Mouse (Mus musculus) telencephalon, adult 2 months (tissue): ENCODE results near the gene Rmi2.
"Not testable (repeated sequence)": the region's sequence is repeated elsewhere in the genome, so short reads cannot be mapped to it uniquely, and the experiment has no call there.

Experiments
- DNase-seq: peaks from one replicate; pipeline ENCODE4 v3.0.0-alpha.2; 2011; ENCODE audit warnings: low read depth, low spot score

The Rmi2 gene

DNA sequence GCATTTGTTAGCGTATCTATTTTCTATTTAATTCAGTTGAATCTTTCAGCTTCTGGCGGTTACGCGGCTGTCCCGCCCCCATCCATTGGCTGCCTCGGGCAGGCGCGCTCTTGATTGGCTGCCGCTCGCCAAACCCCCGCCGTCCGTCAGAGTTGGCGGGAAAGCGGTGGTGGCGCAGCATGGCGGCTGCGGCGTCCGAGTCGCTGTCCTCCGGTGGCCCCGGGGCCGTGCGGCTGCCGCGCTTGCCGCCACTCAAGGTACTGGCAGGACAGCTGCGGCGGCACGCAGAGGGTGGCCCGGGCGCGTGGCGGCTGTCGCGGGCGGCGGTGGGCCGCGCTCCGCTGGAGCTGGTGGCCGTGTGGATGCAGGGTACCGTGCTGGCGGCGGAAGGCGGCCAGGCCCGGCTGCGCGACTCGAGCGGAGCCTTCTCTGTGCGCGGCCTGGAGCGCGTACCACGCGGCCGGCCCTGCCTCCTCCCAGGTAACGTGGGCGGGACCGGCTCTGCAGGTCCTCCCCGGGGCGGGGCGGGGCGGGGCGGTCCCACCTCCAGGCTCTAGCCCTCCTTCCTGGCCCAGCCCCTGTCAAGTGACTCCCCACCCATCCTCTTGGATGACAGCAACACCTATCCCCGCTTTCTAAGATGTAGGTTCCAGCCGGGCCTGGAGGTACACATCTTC, at the start of gene Rmi2:
TSS of gene Rmi2 (plus strand) at position 149 of the 677 bp plus-strand sequence.
- peak; percentile 45 for DNase-seq

DNA sequence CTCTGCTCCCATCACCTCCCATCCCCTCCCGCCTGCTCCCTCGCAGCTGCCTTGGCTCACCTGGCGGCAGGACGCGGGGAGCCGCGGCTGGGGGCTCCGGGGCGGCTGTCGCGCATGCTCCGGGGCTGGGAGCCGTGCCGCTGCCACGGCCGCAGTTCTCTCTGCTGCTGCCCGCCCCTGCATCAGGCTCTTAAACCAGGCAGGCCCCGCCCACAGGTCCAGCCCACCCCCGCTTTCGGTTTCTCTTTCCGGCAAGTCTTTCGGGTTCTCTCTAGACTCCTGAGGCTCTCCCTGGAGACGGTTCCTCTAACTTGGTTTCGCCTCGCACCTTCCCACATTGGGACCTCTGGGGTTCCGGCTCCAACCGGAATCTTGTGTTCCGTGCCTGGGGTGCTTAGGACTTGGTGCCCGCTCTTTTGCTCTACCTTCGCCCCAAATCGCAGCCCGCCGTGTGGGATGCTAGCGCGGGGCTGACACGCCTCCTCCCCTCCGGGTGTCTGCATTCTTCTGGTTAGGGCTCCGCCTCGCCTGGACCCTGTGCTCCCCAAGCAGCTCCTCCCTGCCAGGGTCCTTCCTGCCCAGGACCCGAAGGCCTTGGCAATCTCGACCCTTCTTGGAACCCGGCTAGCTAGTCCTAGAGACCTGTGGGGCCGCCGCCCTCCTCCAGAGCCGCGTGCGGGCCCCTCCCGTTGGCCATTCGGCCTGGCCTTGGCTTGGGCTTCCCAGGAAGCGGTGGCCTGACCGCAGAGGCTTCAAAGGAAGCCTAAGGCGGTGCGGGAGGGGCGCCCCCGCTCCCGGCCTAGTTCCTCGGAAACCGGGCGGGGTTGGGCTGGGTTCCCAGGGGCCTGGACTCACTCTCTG, 49.3 kb upstream of the Rmi2 start, which contains the start of gene Socs1:
TSS of gene Socs1 (minus strand) at position 166 of the 861 bp plus-strand sequence.
- DNase-seq: peak; percentile 81

DNA sequence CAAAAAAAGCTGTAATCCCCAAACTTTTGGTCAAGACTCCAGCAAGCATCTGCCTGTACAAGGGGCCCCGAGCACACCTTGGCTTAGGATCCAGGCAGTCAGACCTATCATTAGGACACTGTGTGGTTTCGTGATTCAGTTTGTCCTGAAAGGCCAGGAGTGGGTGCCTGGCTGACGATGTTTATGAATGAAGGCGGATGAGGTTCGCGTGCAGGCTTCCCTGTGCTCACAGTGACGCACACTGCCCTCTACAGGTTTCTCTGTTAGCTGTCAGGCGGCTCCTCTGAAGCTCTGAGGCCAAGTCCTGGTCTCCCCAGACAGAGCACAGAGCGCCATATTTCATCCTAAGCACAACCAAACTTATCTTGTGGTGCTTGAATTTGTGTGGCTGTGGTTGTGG, 48.6 kb upstream of the Rmi2 start:
- DNase-seq: peak; percentile 72

DNA sequence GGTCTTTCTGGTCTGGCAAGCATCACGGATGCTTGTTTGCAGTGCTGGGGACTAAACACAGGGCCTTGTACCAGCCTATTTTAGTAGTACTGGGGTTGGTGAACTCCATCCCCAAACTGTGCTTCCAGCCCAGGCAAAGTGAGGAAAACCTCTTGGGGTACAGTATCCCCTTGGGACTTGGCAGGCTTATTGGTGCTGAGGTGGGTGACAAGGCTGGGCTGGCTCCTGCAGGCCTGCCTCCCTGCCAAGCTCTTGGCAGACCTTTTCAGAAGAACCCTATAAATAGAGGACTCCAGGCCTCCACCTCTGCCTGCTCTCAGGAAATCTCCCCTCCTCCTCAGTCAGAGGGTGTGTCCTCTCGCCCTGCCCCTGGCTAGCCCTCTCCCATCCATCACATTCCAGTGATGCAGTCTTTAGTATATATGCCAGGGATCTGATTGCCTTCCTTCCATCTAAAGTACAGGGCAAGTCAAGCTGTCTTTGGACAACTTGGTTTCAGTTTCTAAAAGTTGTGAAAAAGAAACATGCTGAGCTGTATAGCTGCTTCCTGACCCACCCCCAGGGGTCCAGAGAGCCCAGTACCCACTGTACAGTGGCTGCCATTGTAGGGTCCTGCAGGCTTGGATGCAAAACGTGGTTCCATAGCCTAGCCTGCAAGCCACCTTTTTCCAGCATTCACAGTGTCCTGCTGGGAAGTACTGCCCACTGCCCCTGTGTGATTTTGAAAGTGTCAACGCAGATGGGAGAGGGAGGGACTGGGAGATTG, 47.9 kb upstream of the Rmi2 start:
- no peak for DNase-seq

DNA sequence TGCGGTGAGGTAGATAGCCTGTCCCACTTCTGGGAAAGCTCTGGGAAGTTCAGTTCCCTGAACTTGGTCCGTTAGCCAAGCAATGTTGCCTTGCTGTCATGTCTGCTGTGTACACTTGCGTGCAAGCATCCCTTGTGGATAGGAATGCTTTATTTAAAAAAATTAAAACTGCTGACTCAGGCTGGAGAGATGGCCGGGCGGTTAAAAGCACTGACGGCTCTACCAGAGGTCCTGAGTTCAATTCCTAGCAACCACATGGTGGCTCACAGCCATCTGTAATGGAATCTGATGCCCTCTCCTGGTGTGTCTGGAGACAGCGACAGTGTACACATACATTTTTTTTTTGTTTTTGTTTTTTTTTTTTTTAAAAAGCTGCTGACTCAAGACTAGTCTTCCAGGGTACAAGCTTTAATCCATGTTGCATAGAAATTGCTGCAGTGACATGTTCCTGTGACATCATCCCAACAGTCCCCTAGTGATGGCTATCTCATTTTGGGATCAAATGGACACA, 47.3 kb upstream of the Rmi2 start:
- no peak for DNase-seq

DNA sequence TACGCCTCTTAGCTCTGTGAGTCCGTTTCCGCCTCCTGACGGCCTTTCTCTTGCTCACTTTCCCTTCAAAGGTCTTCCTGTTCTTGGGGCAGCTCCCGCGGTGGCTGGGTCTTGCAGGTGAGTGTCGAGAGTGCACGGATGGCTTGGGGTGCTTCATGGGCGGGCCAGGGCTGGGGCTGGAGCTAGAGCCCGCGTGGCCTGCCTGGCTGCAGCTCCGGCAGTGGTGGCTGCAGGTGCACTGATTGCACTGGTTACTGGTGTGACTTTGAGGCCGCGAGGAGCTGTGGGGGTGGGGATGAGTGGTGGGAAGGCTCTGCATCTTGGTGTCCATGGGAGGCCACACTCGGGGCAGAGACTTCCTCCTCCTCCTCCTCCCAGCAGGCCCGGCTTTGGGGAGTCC, 46.6 kb upstream of the Rmi2 start, which contains the start of gene Tnp2:
TSS of gene Tnp2 (minus strand) at position 390 of the 400 bp plus-strand sequence.
- no peak for DNase-seq

DNA sequence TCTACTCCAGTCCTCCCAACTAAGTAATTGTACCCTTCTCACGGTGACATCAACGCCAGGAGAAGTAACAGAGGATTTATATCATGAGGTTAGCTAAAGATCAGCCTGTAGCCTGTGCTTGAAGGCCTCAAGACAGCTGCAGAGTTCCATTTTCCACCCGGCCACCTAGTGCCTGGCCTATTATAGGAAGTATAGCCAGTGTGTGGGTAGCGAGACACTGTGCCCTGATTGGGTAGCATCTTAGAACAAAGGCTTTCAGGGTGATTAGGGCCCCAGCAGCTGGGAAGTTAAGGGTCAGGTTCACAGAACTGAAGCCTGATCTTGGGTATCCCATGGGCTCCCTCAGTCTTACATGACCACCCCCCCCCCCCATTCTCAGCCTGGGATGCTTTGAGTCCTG, 46.0 kb upstream of the Rmi2 start:
- no peak for DNase-seq

DNA sequence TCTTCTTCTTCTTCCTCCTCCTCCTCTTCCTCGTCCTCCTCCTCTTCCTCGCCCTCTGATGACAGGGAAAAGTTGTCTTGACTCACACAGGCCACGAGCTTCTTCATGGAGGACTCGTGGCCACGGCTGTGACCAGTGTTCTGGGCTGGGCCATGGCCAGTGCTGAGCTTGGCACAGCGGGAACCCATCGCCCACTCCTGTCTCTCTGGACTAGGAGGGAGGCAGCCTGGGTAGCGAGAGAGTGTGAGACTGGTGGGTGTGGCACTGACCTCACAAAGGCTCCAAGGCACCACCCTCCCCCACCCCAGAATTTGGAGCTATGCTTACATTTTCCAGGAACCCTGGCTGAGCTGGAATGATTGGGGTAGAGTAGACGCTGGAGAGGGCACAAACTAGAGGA, 44.2 kb upstream of the Rmi2 start, which contains the start of gene Prm3:
TSS of gene Prm3 (minus strand) at position 213 of the 400 bp plus-strand sequence.
- DNase-seq: no peak

DNA sequence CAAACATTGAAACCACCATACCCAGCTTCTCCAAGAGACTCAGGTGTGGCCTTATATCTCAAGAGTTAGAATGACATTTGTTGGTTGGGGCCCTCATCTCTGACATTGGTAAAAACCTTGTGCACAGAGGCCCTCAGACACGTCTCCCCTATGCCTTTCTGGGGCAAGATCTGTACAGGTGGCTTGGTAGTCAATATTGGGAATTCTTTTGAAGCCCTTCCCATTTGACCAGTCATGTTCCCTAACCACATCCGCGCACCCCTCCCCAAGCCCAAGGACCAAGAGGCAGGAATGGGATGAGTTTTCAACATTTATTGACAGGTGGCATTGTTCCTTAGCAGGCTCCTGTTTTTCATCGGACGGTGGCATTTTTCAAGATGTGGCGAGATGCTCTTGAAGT, 38.8 kb upstream of the Rmi2 start, which contains the start of gene Prm2:
TSS of gene Prm2 (minus strand) at position 101 of the 400 bp plus-strand sequence.
- no peak for DNase-seq

DNA sequence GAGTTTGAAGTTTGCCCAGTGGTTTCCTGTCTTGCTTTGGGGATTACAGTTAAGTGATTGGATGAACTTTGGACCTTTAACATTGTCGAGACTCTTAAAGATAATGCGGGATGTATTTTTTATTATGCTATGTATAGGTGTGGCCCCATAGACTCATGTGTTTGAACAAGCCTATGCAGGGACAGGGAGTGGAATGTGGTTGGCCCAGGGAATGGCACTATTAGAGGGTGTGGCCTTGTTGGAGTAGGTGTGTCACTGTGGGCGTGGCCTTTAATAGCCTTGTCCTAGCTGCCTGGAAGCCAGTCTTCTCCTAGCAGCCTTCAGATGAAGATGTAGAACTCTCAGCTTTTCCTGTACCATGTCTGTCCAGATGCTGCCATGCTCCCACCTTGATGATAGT, 32.4 kb upstream of the Rmi2 start:
- DNase-seq: not testable (repeated sequence)

DNA sequence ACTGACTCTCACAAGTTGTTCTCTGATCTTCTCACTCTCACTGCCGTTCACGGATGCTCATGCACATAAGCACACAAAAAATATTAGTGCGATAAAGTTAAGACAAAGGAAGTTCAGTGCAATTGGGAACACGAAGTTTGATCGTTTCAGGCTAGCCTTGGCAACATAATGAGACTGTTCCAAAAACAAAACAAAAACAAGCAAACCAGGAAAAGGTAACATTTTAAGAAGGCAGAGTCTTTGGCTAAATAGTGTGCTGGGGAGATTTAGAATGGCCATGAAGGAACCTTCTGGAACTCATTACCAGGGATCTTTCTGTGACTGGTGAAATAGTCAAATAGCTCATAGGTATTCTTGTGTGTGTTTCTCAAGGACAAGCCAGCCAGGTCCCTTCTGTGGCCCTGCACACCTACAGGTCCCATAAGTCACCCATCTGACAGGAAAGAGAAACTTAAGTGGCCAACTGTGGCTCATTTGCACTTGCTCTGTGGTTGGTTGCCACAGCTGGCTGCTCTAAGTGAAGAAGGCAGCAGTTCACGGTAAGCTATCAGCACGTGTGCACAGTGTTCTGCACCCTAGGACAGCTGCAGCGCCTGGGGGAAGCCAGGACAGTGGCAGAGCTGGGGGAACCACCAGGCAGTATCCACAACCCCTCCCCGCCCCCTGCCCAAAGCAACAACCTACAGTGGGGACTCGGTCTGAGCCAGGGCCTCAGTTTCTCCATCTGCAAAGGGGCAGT, 28.9 kb upstream of the Rmi2 start, which contains the start of gene Prm1:
TSS of gene Prm1 (minus strand) at position 51 of the 739 bp plus-strand sequence.
- no peak for DNase-seq

DNA sequence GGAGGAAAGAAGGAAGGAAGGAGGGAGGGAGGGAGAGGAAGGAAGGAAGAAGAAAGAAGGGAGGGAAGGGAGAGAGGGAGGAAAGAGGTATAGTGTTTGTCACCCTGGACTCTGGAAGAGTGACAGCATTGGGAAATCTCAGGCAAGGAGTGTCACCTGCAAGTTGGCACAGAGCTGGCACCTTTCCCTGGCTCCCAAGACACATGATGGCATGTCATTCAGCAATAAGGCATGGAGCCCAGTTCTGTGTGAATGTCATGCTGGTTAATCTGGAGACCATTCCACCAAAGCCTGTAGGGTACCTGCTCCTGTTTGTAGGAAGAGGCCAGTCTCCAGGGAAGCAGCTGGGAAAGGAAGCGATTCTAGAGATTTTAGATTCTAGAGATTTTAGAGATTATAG, 24.5 kb upstream of the Rmi2 start:
- no peak for DNase-seq

DNA sequence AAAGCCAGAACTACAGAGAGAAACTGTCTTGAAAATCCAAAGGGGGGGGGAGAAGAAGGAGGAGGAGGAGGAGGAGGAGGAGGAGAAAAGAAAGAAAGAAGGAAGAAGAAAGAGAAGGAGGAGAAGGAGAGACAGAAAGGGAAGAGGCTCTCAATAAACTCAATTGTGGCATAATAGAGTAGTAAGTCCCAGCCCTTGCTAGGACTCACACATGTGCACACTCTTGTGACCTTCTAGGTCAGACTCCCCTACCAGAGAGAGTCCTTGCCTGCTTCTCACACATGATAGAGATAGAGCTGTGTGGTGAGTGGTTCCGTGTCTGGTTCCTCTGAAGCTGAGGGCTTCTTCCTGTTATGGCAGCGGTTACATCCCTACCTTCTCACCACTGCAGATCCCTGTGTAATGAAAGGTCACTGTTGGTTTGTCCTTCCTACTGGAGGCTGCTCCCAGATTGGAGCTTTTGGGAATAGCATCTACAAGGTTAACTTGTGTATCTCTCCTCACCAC, 21.9 kb upstream of the Rmi2 start, which contains the start of gene Gm11172:
TSS of gene Gm11172 (plus strand) at position 51 of the 507 bp plus-strand sequence.
- DNase-seq: no peak

DNA sequence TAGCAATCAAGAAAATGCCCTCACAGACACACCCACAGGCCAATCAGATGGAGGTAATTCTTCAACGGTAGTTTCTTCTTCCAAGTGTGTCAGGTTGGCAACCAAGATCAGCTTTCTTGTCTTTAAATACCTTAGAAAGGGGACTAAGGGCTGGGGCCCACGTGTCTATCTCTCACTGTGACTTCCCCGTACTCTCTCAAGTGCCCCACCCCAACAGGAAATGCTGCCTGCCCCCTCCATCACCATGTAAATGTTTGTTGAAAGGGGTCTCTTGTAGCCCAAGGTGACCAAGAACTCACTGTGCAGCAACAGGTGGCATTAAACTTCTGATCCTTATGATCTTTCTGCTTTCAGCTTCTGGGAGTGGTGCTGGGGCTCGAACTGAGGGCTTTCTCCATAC, 21.1 kb upstream of the Rmi2 start:
- no peak for DNase-seq

DNA sequence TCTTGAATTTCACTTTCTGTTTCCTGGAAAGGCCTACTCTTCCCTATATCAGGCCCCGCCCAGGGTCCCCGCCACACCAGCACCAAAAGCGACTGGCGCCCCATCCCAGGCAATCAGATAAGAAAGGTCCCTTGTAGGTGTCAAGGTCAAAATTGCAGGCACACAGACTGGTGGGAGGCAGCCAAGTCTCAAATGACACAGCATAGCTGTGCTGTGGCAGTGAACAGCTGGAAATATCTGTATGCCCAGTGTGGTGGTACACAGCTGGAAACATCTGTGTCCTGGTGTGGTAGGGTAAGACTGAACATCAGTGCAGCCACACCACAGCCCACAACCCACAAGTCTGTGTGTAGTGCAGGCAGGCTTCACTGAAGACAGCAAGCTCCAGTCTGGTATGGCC, 20.0 kb upstream of the Rmi2 start:
- no peak for DNase-seq

DNA sequence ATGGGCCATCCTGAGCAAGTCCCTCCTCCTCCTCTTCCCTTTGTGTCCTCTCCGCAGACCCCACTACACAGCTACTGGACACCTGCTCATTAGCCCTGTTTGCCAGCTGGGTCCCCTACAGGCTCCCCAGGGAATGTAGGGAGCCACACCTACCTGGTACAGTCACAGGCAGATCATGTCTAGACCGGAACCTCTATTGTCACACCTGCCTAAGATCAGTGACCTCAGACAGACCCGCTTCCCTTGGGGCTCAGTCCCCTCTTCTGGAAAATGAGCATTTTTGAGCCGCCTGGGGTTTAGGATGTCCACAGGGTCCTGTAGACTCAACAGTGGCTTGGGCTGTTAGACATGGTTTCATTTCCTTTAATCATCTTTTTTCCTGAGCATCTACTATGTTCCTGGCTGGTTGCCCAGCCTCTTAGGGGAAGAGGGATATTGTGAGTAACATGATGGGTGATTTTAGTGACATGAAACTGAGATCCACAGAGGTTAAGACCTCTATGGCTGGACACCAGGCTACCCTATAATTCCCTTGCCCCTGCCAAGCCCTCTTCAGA, 16.2 kb upstream of the Rmi2 start:
- DNase-seq: no peak

DNA sequence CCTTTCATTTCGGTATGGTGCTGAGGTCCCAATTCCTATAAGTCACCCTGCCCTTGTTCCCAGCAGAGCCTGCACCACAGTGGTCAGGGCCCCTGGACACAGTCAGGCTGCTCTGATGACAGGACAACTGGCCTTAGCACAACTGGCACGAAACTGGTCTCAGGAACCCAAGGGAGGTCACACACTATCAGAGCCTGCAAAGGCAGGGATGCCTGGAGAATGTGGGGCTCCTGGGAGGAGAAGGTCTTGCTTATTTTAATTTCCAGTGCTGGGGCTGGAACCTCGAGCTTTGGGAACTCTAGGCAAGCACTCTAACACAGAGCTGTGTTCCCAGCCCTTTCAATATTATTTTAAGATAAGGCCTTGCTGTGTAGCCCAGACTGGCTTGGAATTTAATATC, 14.9 kb upstream of the Rmi2 start:
- DNase-seq: no peak

DNA sequence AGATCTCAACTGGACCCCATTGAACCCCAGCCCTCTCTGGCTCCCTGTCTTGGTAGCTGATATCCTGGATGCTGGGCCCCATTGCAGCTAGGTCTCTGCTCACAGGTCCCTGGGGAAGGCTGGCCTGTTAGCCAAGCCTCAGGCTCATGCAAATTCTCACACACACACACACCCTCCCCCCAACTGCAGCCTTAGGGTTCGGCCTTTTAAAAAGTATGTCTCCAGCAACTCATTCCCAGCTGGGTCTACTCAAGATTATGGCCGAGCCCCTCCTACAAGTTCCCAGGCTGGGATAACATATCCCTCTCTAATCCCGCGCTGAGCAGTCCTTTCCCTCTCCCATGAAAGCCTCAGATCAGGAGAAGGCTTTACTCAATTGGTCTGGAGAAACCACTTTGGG, 13.5 kb upstream of the Rmi2 start:
- no peak for DNase-seq

DNA sequence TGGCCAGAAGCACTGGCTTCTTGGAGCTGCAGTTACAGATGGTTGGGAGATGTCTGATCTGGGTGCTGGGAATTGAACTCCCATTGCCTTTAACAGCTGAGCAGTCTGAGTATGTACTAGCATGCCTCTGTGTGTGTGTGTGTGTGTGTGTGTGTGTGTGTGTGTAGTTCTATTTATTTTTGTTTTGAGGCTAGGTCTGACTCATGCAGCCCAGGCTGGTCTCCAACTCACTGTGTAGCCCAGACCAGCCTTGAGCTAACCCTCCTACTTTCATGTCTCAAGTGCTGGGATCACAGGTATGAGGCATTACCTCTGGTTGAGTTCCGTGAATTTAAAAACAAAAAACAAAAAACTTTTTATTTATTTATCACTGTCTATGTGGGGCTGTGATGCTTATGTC, 10.3 kb upstream of the Rmi2 start:
- no peak for DNase-seq

DNA sequence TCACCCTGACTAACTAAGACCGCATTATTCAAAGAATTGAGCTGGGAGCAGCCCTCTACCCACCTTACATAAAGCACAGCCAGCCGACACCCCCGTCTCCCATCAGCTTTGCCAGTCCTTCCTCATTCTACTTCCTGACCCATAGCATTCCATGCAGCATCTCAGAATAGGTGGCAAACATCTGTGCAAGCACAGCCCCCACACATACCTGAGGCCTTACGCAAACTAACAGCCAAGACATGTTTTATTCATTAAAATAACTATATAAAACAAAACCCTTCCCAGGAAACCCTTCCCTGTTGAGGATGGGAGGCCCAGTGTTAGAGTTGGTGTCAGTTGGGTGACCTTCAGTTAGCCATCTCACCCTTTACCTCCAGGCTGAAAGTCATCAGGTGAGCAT, 9.0 kb upstream of the Rmi2 start:
- DNase-seq: no peak
